Mouse (Mus musculus): ENCODE data around the gene Ube2r2. TPM values are rescaled to one million over a fixed set of nuclear protein-coding genes. Genes with fewer than 3 reads are reported as not detected.
A peak's percentile ranks its signal among the peaks of the same experiment; 100 is the strongest.

The Ube2r2 gene
- polyA plus RNA-seq, 1 experiment from 2014 or later = 45.4 TPM

DNA sequence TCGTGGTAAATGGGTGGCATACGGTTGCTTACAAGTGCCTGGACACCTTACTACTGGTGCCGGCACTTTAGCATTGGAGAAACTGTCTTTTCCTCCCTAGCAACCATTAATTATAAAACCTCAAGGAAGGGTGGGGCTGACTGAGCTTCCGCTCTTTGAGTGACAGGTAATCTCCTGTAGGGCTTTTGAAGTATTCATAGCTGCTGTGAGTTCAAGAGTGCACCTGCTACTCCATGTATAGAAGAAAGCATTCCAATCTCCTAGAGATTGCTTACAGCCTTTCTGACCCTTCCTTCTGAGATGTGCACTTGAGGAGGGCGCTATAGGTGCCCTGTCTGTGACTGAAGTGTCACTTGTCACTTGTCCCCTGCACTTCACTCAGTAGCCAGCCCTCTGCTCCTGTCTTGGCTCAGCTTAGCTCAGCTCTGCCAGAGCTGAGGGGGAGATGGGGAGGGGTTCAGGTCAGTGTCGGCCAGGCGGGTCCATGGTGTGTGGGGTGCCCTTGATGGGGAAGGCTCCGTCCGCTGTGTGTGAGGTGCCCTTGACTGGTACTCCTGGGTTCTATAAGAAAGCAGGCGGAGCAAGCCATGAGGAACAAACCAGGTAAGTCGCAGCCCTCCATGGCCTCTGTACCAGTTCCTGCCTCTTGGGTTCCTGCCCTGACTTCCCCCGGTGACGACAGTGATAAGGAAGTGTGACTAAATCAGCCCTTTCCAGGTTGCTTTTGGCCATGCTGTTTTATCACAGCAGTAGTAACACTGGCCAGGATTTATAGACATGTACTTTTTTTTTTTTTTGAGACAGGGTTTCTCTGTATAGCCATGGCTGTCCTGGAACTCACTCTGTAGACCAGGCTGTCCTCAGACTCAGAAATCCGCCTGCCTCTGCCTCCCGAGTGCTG, 44.5 kb downstream of the Ube2r2 start:
- WGBS (ENCODE audit: insufficient replicate concordance) = 55% methylated on average over 15 of the region's 15 CpGs
- H3K4me3 ChIP-seq (replicated peaks) = no peak overlapping the region
- H3K9me3 ChIP-seq (replicated peaks) = no peaks in the 10 kb centered on the region
- H3K27ac ChIP-seq (replicated peaks) = no peak overlapping the region
- ATAC-seq (ENCODE audit: insufficient read depth) = no peak
- H3K27me3 ChIP-seq = no peaks in the 10 kb centered on the region
- peaks cover 63% of the 10 kb centered on the region for H3K36me3 ChIP-seq (replicated peaks)
- H3K4me1 ChIP-seq (replicated peaks) = peaks cover 7% of the 10 kb centered on the region; the same call in 1 of the 2 replicates
- H3K9ac ChIP-seq = no peak overlapping the region
- H3K4me2 ChIP-seq = no peak overlapping the region

DNA sequence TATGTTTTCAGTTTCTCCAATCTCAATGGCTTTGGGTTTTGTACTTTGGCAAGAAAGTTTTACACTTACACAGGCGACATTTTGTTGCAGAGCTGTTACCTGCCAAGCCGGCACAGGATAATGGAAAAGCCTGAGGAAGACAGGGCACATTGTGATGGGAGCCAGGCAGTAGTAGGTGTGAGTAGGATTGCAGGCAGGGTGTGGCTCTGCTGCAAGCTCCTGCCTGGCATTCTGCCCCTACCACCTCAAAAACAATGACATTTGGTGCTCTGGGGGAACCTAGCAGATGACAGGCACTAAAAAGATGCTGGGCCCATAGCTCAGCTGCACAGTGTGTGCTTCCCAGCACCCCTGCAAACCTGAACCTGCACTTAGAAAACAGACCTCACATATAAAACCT, 54.3 kb downstream of the Ube2r2 start:
- 81% methylated on average over 2 of the region's 2 CpGs for WGBS (ENCODE audit: insufficient replicate concordance)
- H3K27ac ChIP-seq (replicated peaks) = no peak overlapping the region
- no peaks in the 10 kb centered on the region for H3K9me3 ChIP-seq (replicated peaks)
- no peak overlapping the region for H3K9ac ChIP-seq
- no peak for ATAC-seq (ENCODE audit: insufficient read depth)
- H3K4me1 ChIP-seq (replicated peaks) = peaks cover 16% of the 10 kb centered on the region
- no peak overlapping the region for H3K4me2 ChIP-seq
- no peaks in the 10 kb centered on the region for H3K27me3 ChIP-seq
- no peak overlapping the region for H3K4me3 ChIP-seq (replicated peaks)
- peaks cover 93% of the 10 kb centered on the region for H3K36me3 ChIP-seq (replicated peaks)

DNA sequence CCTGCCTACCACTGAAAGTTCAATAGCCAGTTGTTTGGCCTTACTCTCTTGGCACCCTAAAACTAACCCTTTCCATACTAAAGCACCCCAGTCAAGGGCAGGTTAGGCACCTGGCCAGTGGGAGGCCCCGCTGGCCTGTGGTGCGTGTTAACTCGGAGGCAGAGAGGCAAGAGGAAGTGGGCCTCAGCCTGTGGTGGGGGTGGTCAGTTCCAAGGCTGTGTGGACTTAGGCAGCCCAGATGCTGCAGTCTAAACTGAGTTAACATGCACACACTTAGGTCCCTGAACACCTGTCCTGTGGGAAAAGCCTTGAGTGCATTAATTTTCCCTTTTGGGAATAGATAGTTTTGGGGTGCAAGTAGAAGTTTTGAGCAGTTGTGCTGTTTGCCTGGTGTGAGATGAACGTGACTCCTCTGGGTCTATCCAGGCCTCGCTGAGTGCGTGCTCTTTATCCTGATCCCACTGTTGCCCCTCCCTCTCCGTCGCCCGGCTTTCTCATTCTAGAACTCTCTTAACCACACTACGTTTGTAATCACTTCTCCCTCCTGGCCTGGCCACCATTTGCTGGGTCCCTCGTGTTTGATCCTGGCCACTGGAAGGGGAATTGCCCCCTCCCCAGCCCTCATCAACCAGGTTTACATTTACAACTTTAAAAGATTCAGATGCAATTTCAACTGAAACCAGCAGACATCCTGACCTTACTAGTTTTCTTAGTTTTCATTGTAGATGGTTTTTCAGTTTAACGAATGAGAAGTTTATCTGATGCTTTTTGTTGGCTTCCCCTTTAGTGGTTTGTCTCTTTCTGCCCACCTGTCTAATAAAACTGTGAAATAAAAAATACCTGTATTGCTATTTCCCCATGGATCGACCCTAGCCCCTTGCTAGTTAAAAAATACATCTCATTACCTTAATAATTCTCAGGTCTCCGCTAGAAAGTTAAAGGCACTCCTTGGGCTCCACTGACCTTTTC, 57.3 kb downstream of the Ube2r2 start:
- peaks cover 13% of the 10 kb centered on the region for H3K4me1 ChIP-seq (replicated peaks)
- 0 out of 2 replicates have a peak overlapping the region, but pooled peaks have one; percentile 4 for H3K27ac ChIP-seq (replicated peaks)
- H3K9me3 ChIP-seq (replicated peaks) = no peaks in the 10 kb centered on the region
- H3K36me3 ChIP-seq (replicated peaks) = peaks cover 98% of the 10 kb centered on the region
- 0 out of 2 replicates have a peak, but pooled peaks have one; percentile 17 for ATAC-seq (ENCODE audit: insufficient read depth)
- 31% methylated on average over 14 of the region's 14 CpGs for WGBS (ENCODE audit: insufficient replicate concordance)
- no peak overlapping the region for H3K9ac ChIP-seq
- no peak overlapping the region for H3K4me2 ChIP-seq
- no peak overlapping the region for H3K4me3 ChIP-seq (replicated peaks)
- H3K27me3 ChIP-seq = no peaks in the 10 kb centered on the region

DNA sequence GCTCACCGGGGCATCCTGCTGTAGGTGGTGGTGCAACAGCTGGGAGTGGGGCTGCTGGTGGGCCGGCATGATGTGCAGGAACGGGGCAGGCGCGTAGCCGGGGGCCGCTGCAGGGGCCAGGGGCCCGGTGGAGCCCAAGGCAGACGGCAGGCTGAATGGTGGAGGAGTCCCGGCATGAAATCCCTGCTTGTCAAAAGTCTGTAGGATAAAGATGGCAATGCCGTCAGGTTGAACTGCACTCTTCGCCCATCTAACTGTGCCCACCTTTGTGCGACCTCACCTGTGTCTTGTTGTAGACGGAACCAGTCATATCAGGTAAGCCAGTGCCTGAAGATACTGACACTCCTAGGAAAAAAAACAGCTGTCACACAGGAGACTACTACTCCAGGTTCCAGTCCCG, 59.8 kb downstream of the Ube2r2 start:
- no peaks in the 10 kb centered on the region for H3K27me3 ChIP-seq
- H3K4me2 ChIP-seq = no peak overlapping the region
- no peak for ATAC-seq (ENCODE audit: insufficient read depth)
- no peak overlapping the region for H3K9ac ChIP-seq
- peaks cover 13% of the 10 kb centered on the region for H3K4me1 ChIP-seq (replicated peaks)
- peaks cover 100% of the 10 kb centered on the region for H3K36me3 ChIP-seq (replicated peaks)
- H3K9me3 ChIP-seq (replicated peaks) = no peaks in the 10 kb centered on the region
- no peak overlapping the region for H3K4me3 ChIP-seq (replicated peaks)
- H3K27ac ChIP-seq (replicated peaks) = no peak overlapping the region
- 86% methylated on average over 15 of the region's 15 CpGs for WGBS (ENCODE audit: insufficient replicate concordance)

- peaks cover 100% of the 10 kb centered on the region for H3K36me3 ChIP-seq (replicated peaks)
- peaks cover 8% of the 10 kb centered on the region for H3K4me1 ChIP-seq (replicated peaks)
- H3K27me3 ChIP-seq = no peaks in the 10 kb centered on the region
- no peaks in the 10 kb centered on the region for H3K9me3 ChIP-seq (replicated peaks)
- ATAC-seq (ENCODE audit: insufficient read depth) = no peak
- H3K4me3 ChIP-seq (replicated peaks) = no peak overlapping the region
- no peak overlapping the region for H3K9ac ChIP-seq
- WGBS (ENCODE audit: insufficient replicate concordance) = 77% methylated on average over 3 of the region's 3 CpGs
- H3K27ac ChIP-seq (replicated peaks) = no peak overlapping the region
- H3K4me2 ChIP-seq = no peak overlapping the region
Observed at GRCm38 (mm10) chr4:41196861-41197610, 61.5 kb downstream of the Ube2r2 start.

GRCm38 (mm10) chr4:41202135-41202534, 66.6 kb downstream of the Ube2r2 start:
- H3K4me3 ChIP-seq (replicated peaks) = no peak overlapping the region
- no peak for ATAC-seq (ENCODE audit: insufficient read depth)
- no peaks in the 10 kb centered on the region for H3K27me3 ChIP-seq
- H3K4me2 ChIP-seq = no peak overlapping the region
- WGBS (ENCODE audit: insufficient replicate concordance) = 85% methylated on average over 8 of the region's 8 CpGs
- no peak overlapping the region for H3K27ac ChIP-seq (replicated peaks)
- no peaks in the 10 kb centered on the region for H3K9me3 ChIP-seq (replicated peaks)
- H3K9ac ChIP-seq = no peak overlapping the region
- peaks cover 97% of the 10 kb centered on the region for H3K36me3 ChIP-seq (replicated peaks)
- H3K4me1 ChIP-seq (replicated peaks) = no peaks in the 10 kb centered on the region

- Histone ChIP-seq H3K27me3 (no peaks in the 10 kb centered on the region), H3K4me3 (replicated peaks) (no peak overlapping the region), H3K27ac (replicated peaks) (no peak overlapping the region), H3K4me1 (replicated peaks) (no peaks in the 10 kb centered on the region), H3K36me3 (replicated peaks) (peaks cover 94% of the 10 kb centered on the region), H3K9me3 (replicated peaks) (no peaks in the 10 kb centered on the region), H3K9ac (no peak overlapping the region), H3K4me2 (no peak overlapping the region)
- 76% methylated on average over 8 of the region's 8 CpGs for WGBS (ENCODE audit: insufficient replicate concordance)
- no peak for ATAC-seq (ENCODE audit: insufficient read depth)
Observed at GRCm38 (mm10) chr4:41205751-41206150, 70.2 kb downstream of the Ube2r2 start.

DNA sequence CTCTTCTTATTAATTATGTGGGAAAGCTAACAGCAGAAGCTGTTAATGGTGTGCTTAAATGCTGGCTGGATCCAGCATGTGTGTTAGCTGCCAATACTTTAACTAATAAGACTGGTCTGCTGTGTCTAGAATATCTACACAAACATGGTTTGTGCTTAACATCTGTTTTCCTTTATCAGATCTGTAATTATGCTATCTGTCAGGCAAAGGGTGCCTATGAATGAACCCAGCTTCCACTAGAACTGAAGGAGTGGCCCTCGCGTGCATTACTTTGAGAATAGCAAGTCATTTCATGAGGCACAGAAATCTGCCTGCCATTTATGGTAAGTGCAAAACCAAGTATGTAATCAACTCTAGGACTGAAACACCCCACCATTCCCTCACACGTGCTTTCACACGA, 72.5 kb downstream of the Ube2r2 start:
- Histone ChIP-seq H3K4me1 (replicated peaks) (no peaks in the 10 kb centered on the region), H3K4me3 (replicated peaks) (no peak overlapping the region), H3K9ac (no peak overlapping the region), H3K4me2 (no peak overlapping the region), H3K27ac (replicated peaks) (no peak overlapping the region), H3K27me3 (no peaks in the 10 kb centered on the region), H3K9me3 (replicated peaks) (no peaks in the 10 kb centered on the region), H3K36me3 (replicated peaks) (peaks cover 91% of the 10 kb centered on the region)
- WGBS (ENCODE audit: insufficient replicate concordance) = 79% methylated on average over 4 of the region's 4 CpGs
- ATAC-seq (ENCODE audit: insufficient read depth) = no peak

DNA sequence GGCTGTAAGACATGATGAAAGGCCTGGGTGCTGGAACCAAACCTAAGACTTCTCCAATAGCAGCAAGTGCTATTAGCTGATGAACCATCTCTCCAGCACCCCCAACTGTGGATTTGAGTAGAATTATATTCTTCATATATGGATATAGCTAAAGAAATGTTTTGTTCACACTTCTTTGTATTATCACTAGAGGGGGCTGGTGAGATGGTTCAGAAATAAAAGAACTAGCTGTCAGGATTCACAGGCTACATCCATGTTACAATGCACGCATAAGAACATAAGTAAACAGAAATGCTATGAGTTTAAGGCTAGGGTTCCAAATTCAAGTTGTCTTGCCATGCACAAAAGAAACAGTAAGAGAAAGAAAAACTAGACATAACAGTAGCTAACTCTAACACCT, 89.9 kb downstream of the Ube2r2 start:
- WGBS (ENCODE audit: insufficient replicate concordance) = 93% methylated on average over 1 of the region's 1 CpGs

DNA sequence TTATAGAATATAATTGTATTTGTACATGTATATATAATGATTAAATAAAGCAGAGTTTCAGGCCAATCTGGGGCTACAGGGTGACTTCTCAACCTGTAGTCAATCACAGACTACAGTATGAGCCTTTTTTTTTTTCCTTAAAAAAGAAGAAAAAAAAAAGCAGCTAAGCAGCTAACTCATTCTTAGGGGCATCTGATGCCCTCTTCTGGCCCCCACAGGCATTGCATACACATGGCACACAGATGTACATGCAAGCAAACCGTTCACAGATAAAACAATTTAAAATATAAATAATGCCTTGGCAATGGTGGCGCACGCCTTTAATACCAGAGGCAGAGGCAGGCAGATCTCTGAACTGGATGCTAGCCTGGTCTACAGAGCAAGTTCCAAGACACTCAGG, 90.8 kb downstream of the Ube2r2 start:
- H3K4me3 ChIP-seq (replicated peaks) = no peak overlapping the region
- H3K36me3 ChIP-seq (replicated peaks) = peaks cover 96% of the 10 kb centered on the region
- no peaks in the 10 kb centered on the region for H3K4me1 ChIP-seq (replicated peaks)
- H3K27ac ChIP-seq (replicated peaks) = no peak overlapping the region
- H3K9ac ChIP-seq = no peak overlapping the region
- no peaks in the 10 kb centered on the region for H3K27me3 ChIP-seq
- H3K4me2 ChIP-seq = no peak overlapping the region
- no peaks in the 10 kb centered on the region for H3K9me3 ChIP-seq (replicated peaks)
- WGBS (ENCODE audit: insufficient replicate concordance) = 67% methylated on average over 3 of the region's 3 CpGs
- ATAC-seq (ENCODE audit: insufficient read depth) = no peak

More for the DNA sequence above, 89.9 kb downstream of the Ube2r2 start:
- H3K27me3 ChIP-seq = no peaks in the 10 kb centered on the region
- H3K9me3 ChIP-seq (replicated peaks) = no peaks in the 10 kb centered on the region
- no peak overlapping the region for H3K4me3 ChIP-seq (replicated peaks)
- no peaks in the 10 kb centered on the region for H3K4me1 ChIP-seq (replicated peaks)
- H3K36me3 ChIP-seq (replicated peaks) = peaks cover 97% of the 10 kb centered on the region
- no peak overlapping the region for H3K9ac ChIP-seq
- H3K27ac ChIP-seq (replicated peaks) = no peak overlapping the region
- no peak for ATAC-seq (ENCODE audit: insufficient read depth)
- no peak overlapping the region for H3K4me2 ChIP-seq

Measured in liver, embryonic 15.5 days (tissue).